Mouse (Mus musculus) erythroblast, embryonic 14.5 days (primary cell): ENCODE results near the gene St6galnac3.

ENCODE experiments used
- GATA1 ChIP-seq: IDR thresholded peaks from 2 replicates; pipeline ENCODE4 v1.6.1; 2012; ENCODE audit warnings: low read length, inconsistent platforms, mixed read lengths
- TAL1 ChIP-seq: IDR thresholded peaks from 3 replicates; pipeline ENCODE4 v1.6.1; 2012; ENCODE audit warnings: low read length, inconsistent platforms, mixed read lengths

GRCm38 (mm10) chr3:153510048-153510630 lies 214.8 kb downstream of the St6galnac3 start:
- no peak for TF ChIP-seq GATA1
- TF ChIP-seq TAL1 = no peak
